Mouse (Mus musculus) testis, adult 2 months (tissue): Measurements from ENCODE around the gene Herpud1.

Experiments used
- CTCF ChIP-seq: fragments of 200-500 bp; IDR thresholded peaks from 2 replicates; pipeline ENCODE4 v1.5.1; 2012; ENCODE audit warnings: low read depth, mild to moderate bottlenecking, inconsistent platforms, low read length, moderate library complexity; ENCODE audit not compliant: control insufficient read depth, insufficient read depth, insufficient replicate concordance
- POLR2A ChIP-seq: fragments of 200-500 bp; IDR thresholded peaks from 2 replicates; pipeline ENCODE4 v1.6.1; 2012; ENCODE audit warnings: low read depth, mild to moderate bottlenecking, inconsistent platforms, low read length, moderate library complexity; ENCODE audit not compliant: control insufficient read depth

DNA sequence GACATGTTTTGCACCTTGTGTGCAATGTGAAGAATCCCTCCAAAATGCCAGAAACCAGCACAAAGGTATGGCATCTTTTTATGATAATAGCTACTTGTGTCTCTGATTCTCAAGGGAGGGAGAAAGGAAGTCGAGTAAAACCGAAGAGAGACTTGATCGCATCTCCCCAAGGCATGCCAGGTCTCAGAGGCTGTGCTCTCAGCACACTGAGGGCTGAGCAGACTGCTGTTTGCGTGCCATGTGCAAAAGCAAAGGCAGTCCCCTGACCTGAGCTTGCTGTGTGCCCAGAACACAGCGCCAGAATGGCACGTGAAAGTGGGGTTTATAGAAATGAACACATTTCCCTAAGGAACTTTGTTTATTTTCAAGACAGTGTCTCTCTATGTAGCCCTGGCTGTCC lies 3.3 kb downstream of the Herpud1 start:
- no peak for TF ChIP-seq CTCF
- no peak for TF ChIP-seq POLR2A
